Mouse (Mus musculus): ENCODE results near the gene Cpsf4l.

DNA sequence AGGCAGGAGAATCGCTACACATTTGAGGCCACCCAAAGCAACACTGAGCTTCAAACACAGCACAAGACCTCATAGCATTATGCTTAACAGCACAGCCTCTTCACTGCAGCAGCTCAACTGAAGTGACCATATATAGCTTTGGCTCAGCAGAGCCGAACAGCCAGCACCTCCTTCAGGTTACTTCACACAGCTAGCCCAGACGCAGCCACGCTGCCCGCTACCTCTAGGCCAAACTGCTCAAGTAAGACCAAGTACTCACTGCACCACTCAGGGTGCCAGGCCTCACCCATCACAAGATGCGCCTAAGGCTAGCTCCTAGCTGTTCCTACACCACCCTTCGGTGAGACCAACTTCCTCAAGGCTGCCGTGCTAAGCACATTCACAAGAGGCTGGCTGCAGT is 31.4 kb downstream of the Cpsf4l start:
- no peak for TF ChIP-seq CTCF (IDR thresholded peaks at IDR 0.05; ENCODE audit: low read depth, low read length)
- no peak for TF ChIP-seq POLR2A (IDR thresholded peaks at IDR 0.05; ENCODE audit: borderline replicate concordance, low read depth, low read length)
